Mouse (Mus musculus) thymus, postnatal 4 days (tissue): ENCODE results near the gene Zfp985.
"Not testable (repeated sequence)": the region's sequence is repeated elsewhere in the genome, so short reads cannot be mapped to it uniquely, and the experiment has no call there.

Experiments used
- DNase-seq: peaks from one replicate; pipeline ENCODE4 v3.0.0; 2021

The Zfp985 gene

DNA sequence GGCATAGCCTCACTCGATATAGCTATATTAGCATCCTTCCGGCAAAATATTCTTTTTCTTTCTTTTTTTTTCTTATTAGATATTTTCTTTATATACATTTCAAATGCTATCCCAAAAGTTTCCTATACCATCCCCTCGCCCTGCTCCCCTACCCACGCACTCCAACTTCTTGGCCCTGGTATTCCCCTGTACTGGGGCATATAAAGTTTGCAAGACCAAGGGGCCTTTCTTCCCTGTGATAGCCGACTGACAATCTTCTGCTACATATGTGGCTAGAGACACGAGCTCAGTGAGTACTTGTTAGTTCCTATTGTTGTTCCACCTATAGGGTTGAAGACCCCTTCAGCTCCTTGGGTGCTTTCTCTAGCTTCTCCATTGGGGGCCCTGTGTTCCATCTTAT lies 53.4 kb downstream of the Zfp985 start:
- not testable (repeated sequence) for DNase-seq

DNA sequence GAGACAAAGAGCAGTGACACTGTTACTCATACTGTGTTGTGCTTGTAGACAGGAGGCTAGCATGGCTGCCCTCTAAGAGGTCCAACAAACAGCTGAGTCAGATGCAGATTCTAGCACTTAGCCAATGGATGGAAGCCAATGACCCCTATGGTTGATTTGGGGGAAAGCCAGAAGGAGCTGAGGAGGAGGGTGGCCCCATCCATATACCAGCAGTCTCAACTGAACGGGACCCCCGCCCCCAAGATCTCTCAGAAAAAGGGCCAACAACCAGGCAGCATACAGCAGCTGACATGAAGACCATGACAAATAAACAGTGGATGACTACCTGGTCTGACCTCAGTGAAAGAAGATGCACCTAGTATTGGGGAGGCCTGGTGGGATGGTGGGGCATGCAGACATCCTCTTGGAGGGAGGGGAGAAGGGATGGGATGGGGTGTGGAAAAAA lies 80.8 kb downstream of the Zfp985 start:
- not testable (repeated sequence) for DNase-seq
